ENCODE assay signal across 8 mouse cellular contexts in the genomic region with DNA sequence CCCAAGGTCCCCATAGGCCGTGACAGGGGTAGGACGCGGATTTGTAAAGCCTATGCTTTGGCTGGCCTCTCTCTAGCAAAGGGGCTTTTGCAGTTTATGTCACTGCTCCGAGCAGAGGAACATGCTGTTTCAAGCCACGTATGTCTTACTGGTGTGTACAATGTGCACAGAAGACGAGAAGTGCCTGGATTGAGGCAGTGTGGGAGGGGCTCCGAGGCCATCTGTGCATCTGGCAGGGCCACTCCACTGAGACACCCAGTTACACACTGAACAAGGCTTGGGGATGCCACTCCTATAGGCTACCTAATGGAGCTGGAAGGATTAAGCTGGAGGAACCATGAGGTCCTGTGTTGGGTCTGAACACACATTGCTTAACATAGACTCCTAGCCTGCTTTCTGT. TPM values are rescaled to one million over a fixed set of nuclear protein-coding genes. Genes with fewer than 3 reads are reported as not detected.
DNase-seq lines count a peak whose midpoint lies in the region; ATAC-seq and TF ChIP-seq lines count a peak whose summit lies in the region.
"Had no signal": no experiment of that assay in that cellular context is flagged by ENCODE, and none has a peak within 500 bp of the region (broad histone marks: within the 10 kb centered on the region; RNA-seq: fewer than 3 reads in every experiment).

No protein-coding gene starts in this region.

- WGBS in lung, postnatal 0 days, result 53% methylated on average over 7 of the region's 7 CpGs
- WGBS in heart, embryonic 11.5 days (ENCODE audit: insufficient replicate concordance), result 72% methylated on average over 7 of the region's 7 CpGs
- WGBS in intestine, embryonic 16.5 days, result 61% methylated on average over 7 of the region's 7 CpGs
- 54% methylated on average over 7 of the region's 7 CpGs for WGBS in stomach, embryonic 16.5 days

- no peaks in the 10 kb centered on the region for H3K9me3 ChIP-seq in lung, postnatal 0 days (ENCODE audit: low read length)
- H3K9me3 ChIP-seq in heart, embryonic 11.5 days (replicated peaks; ENCODE audit: control insufficient read depth, low read length), result no peaks in the 10 kb centered on the region
- peaks cover 3% of the 10 kb centered on the region for H3K9me3 ChIP-seq in intestine, embryonic 16.5 days (ENCODE audit: control insufficient read depth, low read length)
- H3K9me3 ChIP-seq in stomach, embryonic 16.5 days (replicated peaks; ENCODE audit: control insufficient read depth, low read length), result no peaks in the 10 kb centered on the region

- H3K27ac ChIP-seq in lung, postnatal 0 days (ENCODE audit: low read length), result no peak overlapping the region; the same call in 1 of the 2 replicates
- H3K27ac ChIP-seq in heart, embryonic 11.5 days (ENCODE audit: low read depth, low read length), result peak overlapping the region; percentile 57
- H3K27ac ChIP-seq in intestine, embryonic 16.5 days (ENCODE audit: low read length), result peak overlapping the region; percentile 65
- H3K27ac ChIP-seq in stomach, embryonic 16.5 days (ENCODE audit: low read length), result peak overlapping the region; percentile 76

- H3K9ac ChIP-seq in lung, postnatal 0 days (replicated peaks; ENCODE audit: low read depth), result no peak overlapping the region
- no peak overlapping the region for H3K9ac ChIP-seq in heart, embryonic 11.5 days (ENCODE audit: low read depth, low read length)
- H3K9ac ChIP-seq in intestine, embryonic 16.5 days (ENCODE audit: low read depth, low read length), result peak overlapping the region; percentile 25; the same call in 1 of the 2 replicates
- 0 out of 2 replicates have a peak overlapping the region, but pooled peaks have one; percentile 12 for H3K9ac ChIP-seq in stomach, embryonic 16.5 days (ENCODE audit: low read length)

- no peaks in the 10 kb centered on the region for H3K36me3 ChIP-seq in lung, postnatal 0 days (ENCODE audit: insufficient read depth, low read length)
- no peaks in the 10 kb centered on the region for H3K36me3 ChIP-seq in heart, embryonic 11.5 days (ENCODE audit: control insufficient read depth, insufficient read depth, low read length)
- H3K36me3 ChIP-seq in intestine, embryonic 16.5 days (ENCODE audit: control insufficient read depth, insufficient read depth, low read length), result no peaks in the 10 kb centered on the region
- no peaks in the 10 kb centered on the region for H3K36me3 ChIP-seq in stomach, embryonic 16.5 days (ENCODE audit: control insufficient read depth, insufficient read depth, low read length)

- TF ChIP-seq CTCF in lung, postnatal 0 days (IDR thresholded peaks at IDR 0.05), result no peak

- H3K4me2 ChIP-seq in lung, postnatal 0 days (replicated peaks; ENCODE audit: low read depth, low read length), result no peak overlapping the region
- no peak overlapping the region for H3K4me2 ChIP-seq in heart, embryonic 11.5 days
- H3K4me2 ChIP-seq in intestine, embryonic 16.5 days (ENCODE audit: low read depth, low read length), result no peak overlapping the region
- no peak overlapping the region for H3K4me2 ChIP-seq in stomach, embryonic 16.5 days (ENCODE audit: low read depth, low read length)

- no peak for TF ChIP-seq EP300 in lung, postnatal 0 days (IDR thresholded peaks at IDR 0.05)

- H3K4me1 ChIP-seq in lung, postnatal 0 days (ENCODE audit: insufficient read depth, low read depth, low read length), result no peaks in the 10 kb centered on the region
- H3K4me1 ChIP-seq in heart, embryonic 11.5 days (ENCODE audit: control insufficient read depth, insufficient read depth, low read length), result peaks cover 15% of the 10 kb centered on the region
- peaks cover 17% of the 10 kb centered on the region for H3K4me1 ChIP-seq in intestine, embryonic 16.5 days (ENCODE audit: control insufficient read depth, insufficient read depth, low read length)
- peaks cover 16% of the 10 kb centered on the region for H3K4me1 ChIP-seq in stomach, embryonic 16.5 days (ENCODE audit: control insufficient read depth, insufficient read depth, low read length)

- peak; percentile 19 for DNase-seq in lung, postnatal 0 days (ENCODE audit: low spot score)
- DNase-seq in lung, adult 18-20 months, result no peak
- no peak for DNase-seq in T-cell, adult 2 months (ENCODE audit: low spot score)
- DNase-seq in gastrocnemius, adult 18-20 months (ENCODE audit: low spot score), result no peak

- no peaks in the 10 kb centered on the region for H3K27me3 ChIP-seq in lung, postnatal 0 days (replicated peaks; ENCODE audit: insufficient read depth, low read length)
- no peaks in the 10 kb centered on the region for H3K27me3 ChIP-seq in heart, embryonic 11.5 days (ENCODE audit: control insufficient read depth, insufficient read depth, low read length)
- no peaks in the 10 kb centered on the region for H3K27me3 ChIP-seq in intestine, embryonic 16.5 days (replicated peaks; ENCODE audit: control insufficient read depth, insufficient read depth, low read length)
- no peaks in the 10 kb centered on the region for H3K27me3 ChIP-seq in stomach, embryonic 16.5 days (ENCODE audit: control insufficient read depth, insufficient read depth, low read length)

- H3K4me3 ChIP-seq in lung, postnatal 0 days (ENCODE audit: low read depth, low read length), result no peak overlapping the region
- no peak overlapping the region for H3K4me3 ChIP-seq in heart, embryonic 11.5 days (ENCODE audit: low read depth, low read length)
- H3K4me3 ChIP-seq in intestine, embryonic 16.5 days (ENCODE audit: low read length), result no peak overlapping the region
- H3K4me3 ChIP-seq in stomach, embryonic 16.5 days (replicated peaks; ENCODE audit: low read length), result no peak overlapping the region

- peak; percentile 50 for ATAC-seq in lung, postnatal 0 days
- no peak for ATAC-seq in heart, embryonic 11.5 days (replicated peaks; ENCODE audit: insufficient number of reproducible peaks, low FRiP score, low TSS enrichment)
- peak; percentile 16; the same call in 1 of the 2 replicates for ATAC-seq in intestine, embryonic 16.5 days
- peak; percentile 20; the same call in 1 of the 2 replicates for ATAC-seq in stomach, embryonic 16.5 days (ENCODE audit: insufficient read depth, low FRiP score)

RNA-seq across cellular contexts. Expression of a gene that starts 17.1 kb away (rescaled TPM):
- polyA plus RNA-seq in lung, postnatal 0 days (2015; fragmentation: Nextera tagmentation; extraction: Ambion mirVana), result 0.47 TPM in 1 of 2 replicates, not detected in the other
- polyA plus RNA-seq in heart, embryonic 11.5 days (2014; fragmentation: Nextera tagmentation; extraction: Ambion mirVana), result not detected in 2 replicates
- polyA plus RNA-seq in intestine, embryonic 16.5 days (2015; fragmentation: Nextera tagmentation; extraction: Ambion mirVana), result 2.4 and 5.2 TPM in 2 replicates
- polyA plus RNA-seq in stomach, embryonic 16.5 days (2015; fragmentation: Nextera tagmentation; extraction: Ambion mirVana), result 3.1 and 3.2 TPM in 2 replicates
- total RNA-seq in gastrocnemius, adult 18-20 months (2021), result not detected
- total RNA-seq: layer of hippocampus, adult 8-10 months had no signal

RNA-seq across cellular contexts. Expression of a gene that starts 31.6 kb away (rescaled TPM):
- 2.9 and 3.9 TPM in 2 replicates for polyA plus RNA-seq in lung, postnatal 0 days (2015; fragmentation: Nextera tagmentation; extraction: Ambion mirVana)
- polyA plus RNA-seq in heart, embryonic 11.5 days (2014; fragmentation: Nextera tagmentation; extraction: Ambion mirVana), result 4.6 and 5.3 TPM in 2 replicates
- 4.1 and 5.0 TPM in 2 replicates for polyA plus RNA-seq in intestine, embryonic 16.5 days (2015; fragmentation: Nextera tagmentation; extraction: Ambion mirVana)
- 3.4 and 3.5 TPM in 2 replicates for polyA plus RNA-seq in stomach, embryonic 16.5 days (2015; fragmentation: Nextera tagmentation; extraction: Ambion mirVana)
- under 1 TPM in 1 of 2 experiments, not detected in 1; 0.12 TPM for total RNA-seq in gastrocnemius, adult 18-20 months (2021)

Comparison
In these comparisons a context has a peak if more than half of its experiments do, and no peak if none do; other contexts are left out.
1. H3K9ac ChIP-seq: peak in intestine, embryonic 16.5 days (single experiment) and stomach, embryonic 16.5 days (single experiment); none in lung, postnatal 0 days (single experiment) and heart, embryonic 11.5 days (single experiment).